Mouse (Mus musculus): ENCODE results near the gene Mrpl53. TPM values are rescaled to one million over a fixed set of nuclear protein-coding genes. Genes with fewer than 3 reads are reported as not detected.
A peak's percentile ranks its signal among the peaks of the same experiment; 100 is the strongest.

Mrpl53 gene
- polyA plus RNA-seq, 1 experiment from 2014 or later: 180 TPM

DNA sequence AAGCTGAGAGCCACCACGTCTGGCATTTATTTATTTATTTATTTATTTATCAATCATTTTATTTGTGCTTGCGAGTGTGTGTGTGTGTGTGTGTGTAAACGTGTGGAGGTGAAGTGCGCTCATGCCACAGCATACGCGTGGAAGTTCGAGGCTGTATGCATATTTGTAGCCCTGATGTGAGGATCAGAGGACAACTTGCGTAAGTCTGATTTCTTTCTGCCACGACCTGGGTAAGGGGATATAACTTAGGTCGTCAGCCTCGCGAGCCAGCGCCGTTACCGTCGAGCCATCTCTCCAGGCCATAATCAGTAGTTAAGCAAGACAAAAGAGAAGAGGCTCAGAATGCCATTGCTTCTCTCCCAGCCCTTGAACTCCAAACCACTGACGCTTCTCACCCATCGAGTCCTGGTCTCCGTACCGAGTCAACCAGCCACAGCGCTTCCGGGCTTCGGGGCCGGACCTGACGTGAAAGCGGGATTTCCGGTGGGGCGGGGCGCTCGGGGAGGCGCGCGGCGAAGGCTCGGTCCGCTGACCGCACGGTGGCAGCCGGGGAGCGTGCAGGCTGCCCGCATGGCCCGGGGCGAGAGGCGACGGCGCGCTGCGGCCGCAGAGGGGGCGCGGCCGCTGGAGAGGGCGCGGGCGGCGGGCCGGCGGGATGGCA is 6.3 kb downstream of the Mrpl53 start, which contains the start of gene Mogs:
Gene Mogs, plus strand, starts transcription at position 486 of the 661 bp plus-strand sequence.
- WGBS: 1% methylated on average over 43 of the region's 58 CpGs
- ATAC-seq (ENCODE audit: insufficient number of reproducible peaks, insufficient read depth, low FRiP score, low read depth): peak; percentile 87
- Histone ChIP-seq H3K27ac (replicated peaks in 1 of 2; ENCODE audit: control insufficient read depth in 1 of 2, insufficient read depth in 1 of 2, low read depth in 2 of 2, low read length in 2 of 2) (peak within 1 kb of the TSS; percentile 53 to 70), H3K4me3 (ENCODE audit: control insufficient read depth in 1 of 2, insufficient read depth in 1 of 2, low read depth in 1 of 2, low read length in 2 of 2) (peak within 1 kb of the TSS; percentile 59 to 64), H3K4me2 (ENCODE audit: low read length) (peak within 1 kb of the TSS; percentile 85), H3K9me3 (ENCODE audit: control insufficient read depth, low read length) (no peaks in the 10 kb centered on the region), H3K27me3 (ENCODE audit: control insufficient read depth, insufficient read depth, low read length) (no peaks in the 10 kb centered on the region), H3K4me1 (ENCODE audit: control insufficient read depth in 2 of 2, insufficient read depth in 2 of 2, low read length in 2 of 2) (peaks cover 9 to 28% of the 10 kb centered on the region in 2 experiments), H3K9ac (ENCODE audit: low read length) (peak within 1 kb of the TSS; percentile 84), H3K36me3 (ENCODE audit: control insufficient read depth, insufficient read depth, low read length) (peaks cover 49% of the 10 kb centered on the region)

DNA sequence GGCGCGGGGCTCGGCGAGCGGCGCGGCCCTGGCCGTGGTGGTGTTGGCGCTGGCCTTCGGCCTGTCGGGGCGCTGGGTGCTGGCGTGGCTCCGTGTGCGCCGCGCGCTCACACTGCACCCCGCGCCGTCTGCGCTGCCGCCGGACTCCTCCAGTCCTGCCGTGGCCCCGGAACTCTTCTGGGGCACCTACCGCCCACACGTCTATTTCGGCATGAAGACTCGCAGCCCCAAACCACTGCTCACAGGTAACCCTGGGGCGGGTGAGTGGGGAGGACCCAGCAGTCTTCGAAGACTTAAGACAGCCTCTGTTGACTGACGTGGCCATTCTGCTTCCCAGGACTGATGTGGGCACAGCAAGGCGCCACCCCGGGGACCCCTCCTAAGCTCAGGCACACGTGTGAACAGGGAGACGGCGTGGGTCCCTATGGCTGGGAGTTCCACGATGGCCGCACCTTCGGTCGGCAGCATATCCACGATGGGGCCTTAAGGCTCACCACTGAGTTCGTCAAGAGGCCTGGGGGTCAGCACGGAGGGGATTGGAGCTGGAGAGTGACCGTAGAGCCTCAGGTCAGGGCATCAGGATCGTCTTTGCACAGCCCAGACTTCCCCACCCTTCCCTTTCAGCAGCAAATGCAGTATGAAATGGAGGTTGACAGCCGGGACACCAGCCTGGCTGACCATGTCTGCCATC is 7.0 kb downstream of the Mrpl53 start:
- Histone ChIP-seq H3K27ac (replicated peaks in 1 of 2; ENCODE audit: control insufficient read depth in 1 of 2, insufficient read depth in 1 of 2, low read depth in 2 of 2, low read length in 2 of 2) (peak overlapping the region in 1 of 2 experiments; percentile 70; a peak in 2 of 4 replicates), H3K36me3 (ENCODE audit: control insufficient read depth, insufficient read depth, low read length) (peaks cover 43% of the 10 kb centered on the region), H3K9me3 (ENCODE audit: control insufficient read depth, low read length) (no peaks in the 10 kb centered on the region), H3K27me3 (ENCODE audit: control insufficient read depth, insufficient read depth, low read length) (no peaks in the 10 kb centered on the region), H3K4me2 (ENCODE audit: low read length) (peak overlapping the region; percentile 85), H3K9ac (ENCODE audit: low read length) (peak overlapping the region; percentile 84), H3K4me3 (ENCODE audit: control insufficient read depth in 1 of 2, insufficient read depth in 1 of 2, low read depth in 1 of 2, low read length in 2 of 2) (peak overlapping the region; percentile 59 to 64), H3K4me1 (ENCODE audit: control insufficient read depth in 2 of 2, insufficient read depth in 2 of 2, low read length in 2 of 2) (peaks cover 14 to 34% of the 10 kb centered on the region in 2 experiments)
- ATAC-seq (ENCODE audit: insufficient number of reproducible peaks, insufficient read depth, low FRiP score, low read depth): peak; percentile 51; the same call in 1 of the 2 replicates
- 2% methylated on average over 47 of the region's 48 CpGs for WGBS

DNA sequence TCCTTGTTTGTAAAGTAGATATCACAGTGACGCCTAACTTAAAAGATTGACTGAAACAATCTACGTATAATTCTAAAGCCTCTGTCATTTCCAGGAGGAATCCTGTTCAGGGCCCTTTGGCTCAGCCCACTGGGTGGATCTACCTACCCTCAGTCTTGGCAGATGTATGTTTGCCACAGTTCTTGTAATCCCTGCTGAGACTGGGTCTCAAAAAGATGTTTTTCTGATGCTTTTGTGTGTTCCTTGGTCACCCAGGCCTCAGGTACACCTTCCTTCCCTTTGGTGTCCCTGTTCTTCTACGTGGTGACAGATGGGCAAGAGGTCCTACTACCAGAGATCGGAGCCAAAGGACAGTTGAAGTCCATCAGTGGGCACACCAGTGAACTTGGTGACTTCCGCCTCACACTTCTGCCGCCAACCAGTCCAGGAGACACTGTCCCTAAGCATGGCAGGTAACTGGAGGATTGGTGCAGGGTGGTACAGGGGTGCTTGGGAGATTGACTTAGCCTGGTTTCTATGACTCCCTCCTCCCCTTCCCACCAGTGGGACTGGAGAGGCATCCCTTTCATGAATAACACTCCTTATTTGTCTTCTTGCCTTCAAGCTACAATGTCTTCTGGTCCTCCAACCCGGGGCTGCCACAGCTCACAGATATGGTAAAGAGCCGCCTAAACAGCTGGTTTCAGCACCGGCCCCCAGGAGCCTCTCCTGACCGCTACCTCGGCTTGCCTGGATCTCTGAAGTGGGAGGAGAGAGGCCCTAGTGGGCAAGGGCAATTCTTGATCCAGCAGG is 7.7 kb downstream of the Mrpl53 start:
- Histone ChIP-seq H3K4me1 (ENCODE audit: control insufficient read depth in 2 of 2, insufficient read depth in 2 of 2, low read length in 2 of 2) (peaks cover 12 to 32% of the 10 kb centered on the region in 2 experiments), H3K4me3 (ENCODE audit: control insufficient read depth in 1 of 2, insufficient read depth in 1 of 2, low read depth in 1 of 2, low read length in 2 of 2) (peak overlapping the region; percentile 59 to 64), H3K36me3 (ENCODE audit: control insufficient read depth, insufficient read depth, low read length) (peaks cover 36% of the 10 kb centered on the region), H3K9ac (ENCODE audit: low read length) (peak overlapping the region; percentile 84), H3K4me2 (ENCODE audit: low read length) (peak overlapping the region; percentile 85), H3K27me3 (ENCODE audit: control insufficient read depth, insufficient read depth, low read length) (no peaks in the 10 kb centered on the region), H3K9me3 (ENCODE audit: control insufficient read depth, low read length) (no peaks in the 10 kb centered on the region), H3K27ac (replicated peaks in 1 of 2; ENCODE audit: control insufficient read depth in 1 of 2, insufficient read depth in 1 of 2, low read depth in 2 of 2, low read length in 2 of 2) (no peak overlapping the region)
- 70% methylated on average over 11 of the region's 11 CpGs for WGBS
- ATAC-seq (ENCODE audit: insufficient number of reproducible peaks, insufficient read depth, low FRiP score, low read depth): no peak

DNA sequence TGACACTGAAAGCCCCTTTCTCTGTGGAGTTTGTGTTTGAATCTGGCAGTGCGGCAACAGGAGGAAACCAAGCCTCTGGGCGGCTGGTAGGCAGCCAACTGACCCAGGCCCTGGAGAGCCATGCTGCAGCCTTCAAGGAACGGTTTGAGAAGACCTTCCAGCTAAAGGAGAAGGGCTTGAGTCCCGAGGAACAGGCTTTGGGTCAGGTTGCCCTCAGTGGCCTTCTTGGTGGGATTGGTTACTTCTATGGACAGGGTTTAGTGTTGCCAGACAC is 8.3 kb downstream of the Mrpl53 start:
- no peaks in the 10 kb centered on the region for H3K27me3 ChIP-seq (ENCODE audit: control insufficient read depth, insufficient read depth, low read length)
- no peak overlapping the region for H3K4me2 ChIP-seq (ENCODE audit: low read length)
- peaks cover 12 to 29% of the 10 kb centered on the region in 2 experiments for H3K4me1 ChIP-seq (ENCODE audit: control insufficient read depth in 2 of 2, insufficient read depth in 2 of 2, low read length in 2 of 2)
- 89% methylated on average over 4 of the region's 4 CpGs for WGBS
- no peak overlapping the region for H3K4me3 ChIP-seq (ENCODE audit: control insufficient read depth in 1 of 2, insufficient read depth in 1 of 2, low read depth in 1 of 2, low read length in 2 of 2)
- H3K9me3 ChIP-seq (ENCODE audit: control insufficient read depth, low read length): no peaks in the 10 kb centered on the region
- no peak overlapping the region for H3K9ac ChIP-seq (ENCODE audit: low read length)
- ATAC-seq (ENCODE audit: insufficient number of reproducible peaks, insufficient read depth, low FRiP score, low read depth): no peak
- H3K36me3 ChIP-seq (ENCODE audit: control insufficient read depth, insufficient read depth, low read length): peaks cover 33% of the 10 kb centered on the region
- H3K27ac ChIP-seq (replicated peaks in 1 of 2; ENCODE audit: control insufficient read depth in 1 of 2, insufficient read depth in 1 of 2, low read depth in 2 of 2, low read length in 2 of 2): no peak overlapping the region

DNA sequence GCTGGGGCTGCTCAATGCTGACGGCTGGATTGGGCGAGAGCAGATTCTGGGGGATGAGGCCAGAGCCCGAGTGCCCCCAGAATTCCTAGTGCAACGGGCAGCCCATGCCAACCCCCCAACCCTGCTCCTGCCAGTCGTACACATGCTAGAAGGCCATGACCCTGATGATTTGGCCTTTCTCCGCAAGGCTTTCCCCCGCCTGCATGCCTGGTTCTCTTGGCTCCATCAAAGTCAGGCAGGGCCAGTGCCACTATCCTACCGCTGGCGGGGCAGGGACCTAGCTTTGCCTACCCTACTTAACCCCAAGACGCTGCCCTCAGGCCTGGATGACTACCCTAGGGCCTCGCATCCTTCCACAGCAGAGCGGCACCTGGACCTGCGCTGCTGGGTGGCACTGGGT is 8.8 kb downstream of the Mrpl53 start:
- H3K27ac ChIP-seq (replicated peaks in 1 of 2; ENCODE audit: control insufficient read depth in 1 of 2, insufficient read depth in 1 of 2, low read depth in 2 of 2, low read length in 2 of 2): no peak overlapping the region
- peaks cover 15 to 32% of the 10 kb centered on the region in 2 experiments for H3K4me1 ChIP-seq (ENCODE audit: control insufficient read depth in 2 of 2, insufficient read depth in 2 of 2, low read length in 2 of 2)
- no peak overlapping the region for H3K9ac ChIP-seq (ENCODE audit: low read length)
- peaks cover 32% of the 10 kb centered on the region for H3K36me3 ChIP-seq (ENCODE audit: control insufficient read depth, insufficient read depth, low read length)
- no peak overlapping the region for H3K4me3 ChIP-seq (ENCODE audit: control insufficient read depth in 1 of 2, insufficient read depth in 1 of 2, low read depth in 1 of 2, low read length in 2 of 2)
- no peak for ATAC-seq (ENCODE audit: insufficient number of reproducible peaks, insufficient read depth, low FRiP score, low read depth)
- no peaks in the 10 kb centered on the region for H3K9me3 ChIP-seq (ENCODE audit: control insufficient read depth, low read length)
- WGBS: 93% methylated on average over 13 of the region's 13 CpGs
- no peak overlapping the region for H3K4me2 ChIP-seq (ENCODE audit: low read length)
- H3K27me3 ChIP-seq (ENCODE audit: control insufficient read depth, insufficient read depth, low read length): no peaks in the 10 kb centered on the region

DNA sequence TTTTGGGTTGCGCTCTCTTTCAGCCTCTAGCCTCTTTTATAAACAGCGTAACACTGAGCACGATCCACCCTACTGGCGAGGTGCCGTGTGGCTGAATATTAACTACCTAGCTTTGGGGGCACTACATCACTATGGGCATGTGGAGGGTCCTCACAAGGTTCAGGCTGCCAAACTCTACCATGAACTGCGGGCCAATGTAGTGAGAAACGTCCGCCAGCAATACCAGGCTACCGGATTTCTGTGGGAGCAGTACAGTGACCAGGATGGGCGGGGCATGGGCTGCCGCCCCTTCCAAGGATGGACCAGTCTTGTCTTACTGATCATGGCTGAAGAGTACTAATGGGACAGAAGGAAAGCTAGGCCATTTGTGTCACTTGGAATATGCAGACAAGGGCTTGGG is 9.5 kb downstream of the Mrpl53 start:
- no peak for ATAC-seq (ENCODE audit: insufficient number of reproducible peaks, insufficient read depth, low FRiP score, low read depth)
- Histone ChIP-seq H3K36me3 (ENCODE audit: control insufficient read depth, insufficient read depth, low read length) (peaks cover 36% of the 10 kb centered on the region), H3K27me3 (ENCODE audit: control insufficient read depth, insufficient read depth, low read length) (no peaks in the 10 kb centered on the region), H3K9ac (ENCODE audit: low read length) (no peak overlapping the region), H3K9me3 (ENCODE audit: control insufficient read depth, low read length) (no peaks in the 10 kb centered on the region), H3K27ac (replicated peaks in 1 of 2; ENCODE audit: control insufficient read depth in 1 of 2, insufficient read depth in 1 of 2, low read depth in 2 of 2, low read length in 2 of 2) (no peak overlapping the region), H3K4me3 (ENCODE audit: control insufficient read depth in 1 of 2, insufficient read depth in 1 of 2, low read depth in 1 of 2, low read length in 2 of 2) (no peak overlapping the region), H3K4me1 (ENCODE audit: control insufficient read depth in 2 of 2, insufficient read depth in 2 of 2, low read length in 2 of 2) (peaks cover 15 to 35% of the 10 kb centered on the region in 2 experiments), H3K4me2 (ENCODE audit: low read length) (no peak overlapping the region)
- WGBS: 82% methylated on average over 11 of the region's 11 CpGs

DNA sequence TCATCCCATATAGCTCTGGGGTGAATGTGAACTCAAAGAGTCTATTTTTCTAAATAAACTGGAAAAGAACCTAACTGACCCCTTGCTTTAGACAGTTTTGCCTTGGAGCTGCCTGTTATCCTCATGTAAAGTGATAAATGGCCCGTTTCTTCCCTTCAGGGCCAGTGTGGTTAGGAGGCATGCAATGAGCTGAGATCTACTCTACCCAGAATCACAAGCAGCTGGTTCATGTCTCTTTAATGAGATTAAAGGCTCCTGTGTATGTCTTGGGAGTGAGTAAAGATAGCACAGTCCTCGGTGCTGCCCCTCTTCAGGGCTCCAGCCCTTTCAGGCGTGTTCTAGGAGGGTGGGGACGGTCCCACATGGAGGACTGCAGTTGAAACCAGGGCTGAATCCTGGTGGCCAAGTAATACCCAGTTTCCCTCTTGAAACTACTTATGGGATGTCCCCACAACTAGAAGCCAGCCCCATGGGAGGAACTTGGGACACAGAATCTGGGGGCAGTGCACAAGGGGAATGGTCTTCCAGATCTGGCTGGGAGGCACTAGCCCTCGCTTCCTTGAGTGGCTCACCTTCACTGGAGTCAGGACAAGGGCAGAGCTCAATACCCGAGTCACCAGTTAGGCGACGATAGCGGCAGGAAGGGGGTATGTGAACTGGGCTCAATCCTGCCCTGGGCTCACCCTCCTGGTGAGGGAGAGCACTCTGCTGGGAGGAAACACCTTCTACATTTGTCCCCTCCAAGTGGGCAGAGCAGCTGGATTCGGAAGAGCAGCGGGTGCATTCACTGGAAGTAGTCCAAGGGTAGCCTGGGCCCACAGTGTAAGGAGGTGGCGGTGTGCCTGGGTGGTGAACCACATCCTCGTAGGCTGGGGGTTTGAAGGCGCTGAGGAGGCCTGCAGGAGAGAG is 10.2 kb downstream of the Mrpl53 start:
- H3K36me3 ChIP-seq (ENCODE audit: control insufficient read depth, insufficient read depth, low read length): peaks cover 38% of the 10 kb centered on the region
- peaks cover 15 to 38% of the 10 kb centered on the region in 2 experiments for H3K4me1 ChIP-seq (ENCODE audit: control insufficient read depth in 2 of 2, insufficient read depth in 2 of 2, low read length in 2 of 2)
- no peak for ATAC-seq (ENCODE audit: insufficient number of reproducible peaks, insufficient read depth, low FRiP score, low read depth)
- no peak overlapping the region for H3K4me3 ChIP-seq (ENCODE audit: control insufficient read depth in 1 of 2, insufficient read depth in 1 of 2, low read depth in 1 of 2, low read length in 2 of 2)
- H3K9ac ChIP-seq (ENCODE audit: low read length): no peak overlapping the region
- 72% methylated on average over 14 of the region's 14 CpGs for WGBS
- H3K4me2 ChIP-seq (ENCODE audit: low read length): no peak overlapping the region
- H3K9me3 ChIP-seq (ENCODE audit: control insufficient read depth, low read length): no peaks in the 10 kb centered on the region
- no peaks in the 10 kb centered on the region for H3K27me3 ChIP-seq (ENCODE audit: control insufficient read depth, insufficient read depth, low read length)
- H3K27ac ChIP-seq (replicated peaks in 1 of 2; ENCODE audit: control insufficient read depth in 1 of 2, insufficient read depth in 1 of 2, low read depth in 2 of 2, low read length in 2 of 2): no peak overlapping the region
